ENCODE assay signal across 7 mouse cellular contexts in the genomic region with DNA sequence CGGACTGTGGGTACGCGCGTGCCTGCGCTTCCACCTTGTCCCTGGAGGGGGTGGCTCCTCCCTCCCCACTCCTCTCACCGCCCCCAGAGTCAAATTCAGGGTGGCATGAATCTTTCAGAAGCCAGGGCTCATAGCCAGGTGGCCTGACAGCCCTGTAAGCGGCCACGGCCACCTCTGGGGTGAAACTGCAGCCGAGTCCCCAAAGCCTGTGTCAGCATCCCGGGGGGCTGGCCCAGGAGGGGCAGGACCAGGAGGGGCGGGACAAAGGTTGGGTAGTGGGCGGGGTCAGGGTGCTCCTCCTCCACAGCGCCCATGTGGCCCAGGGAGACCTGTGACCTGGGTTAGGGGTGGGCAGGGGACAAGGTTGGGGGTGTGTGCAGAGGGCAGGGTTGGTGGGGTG. TPM values are rescaled to one million over a fixed set of nuclear protein-coding genes. Genes with fewer than 3 reads are reported as not detected.
DNase-seq lines count a peak whose midpoint lies in the region; ATAC-seq lines count a peak whose summit lies in the region.

No protein-coding gene starts in this region.

- H3K36me3 ChIP-seq in embryonic facial prominence, embryonic 15.5 days = no peaks in the 10 kb centered on the region
- H3K36me3 ChIP-seq in limb, embryonic 12.5 days = no peaks in the 10 kb centered on the region
- no peaks in the 10 kb centered on the region for H3K36me3 ChIP-seq in neural tube, embryonic 12.5 days

- no peak for ATAC-seq in embryonic facial prominence, embryonic 15.5 days (ENCODE audit: insufficient number of reproducible peaks, low FRiP score, low TSS enrichment, low read depth)
- ATAC-seq in limb, embryonic 12.5 days (ENCODE audit: insufficient number of reproducible peaks, insufficient read depth, low FRiP score, low TSS enrichment, low read depth) = no peak
- ATAC-seq in neural tube, embryonic 12.5 days (ENCODE audit: low FRiP score, low read depth) = no peak

- H3K4me3 ChIP-seq in embryonic facial prominence, embryonic 15.5 days (replicated peaks) = peak overlapping the region; percentile 38
- peak overlapping the region; percentile 33 for H3K4me3 ChIP-seq in limb, embryonic 12.5 days (replicated peaks)
- H3K4me3 ChIP-seq in neural tube, embryonic 12.5 days = peak overlapping the region; percentile 15

- H3K4me1 ChIP-seq in embryonic facial prominence, embryonic 15.5 days = peaks cover 67% of the 10 kb centered on the region
- peaks cover 40% of the 10 kb centered on the region for H3K4me1 ChIP-seq in limb, embryonic 12.5 days (replicated peaks)
- peaks cover 40% of the 10 kb centered on the region for H3K4me1 ChIP-seq in neural tube, embryonic 12.5 days

- no peaks in the 10 kb centered on the region for H3K9me3 ChIP-seq in embryonic facial prominence, embryonic 15.5 days (replicated peaks)
- H3K9me3 ChIP-seq in limb, embryonic 12.5 days = no peaks in the 10 kb centered on the region
- H3K9me3 ChIP-seq in neural tube, embryonic 12.5 days = no peaks in the 10 kb centered on the region

- DNase-seq in thymus, postnatal 0 days (ENCODE audit: low spot score) = peak; percentile 62
- DNase-seq in thymus, postnatal 25 days = no peak
- no peak for DNase-seq in frontal cortex, postnatal 36 days (ENCODE audit: low spot score in 2 of 2)
- no peak for DNase-seq in urinary bladder, postnatal 4 days (ENCODE audit: low spot score in 2 of 2)

- H3K4me2 ChIP-seq in embryonic facial prominence, embryonic 15.5 days (replicated peaks) = peak overlapping the region; percentile 68
- peak overlapping the region; percentile 68 for H3K4me2 ChIP-seq in limb, embryonic 12.5 days
- H3K4me2 ChIP-seq in neural tube, embryonic 12.5 days (replicated peaks) = peak overlapping the region; percentile 49

- no peaks in the 10 kb centered on the region for H3K27me3 ChIP-seq in embryonic facial prominence, embryonic 15.5 days
- peaks cover 17% of the 10 kb centered on the region for H3K27me3 ChIP-seq in limb, embryonic 12.5 days
- H3K27me3 ChIP-seq in neural tube, embryonic 12.5 days (replicated peaks) = no peaks in the 10 kb centered on the region

- WGBS in embryonic facial prominence, embryonic 15.5 days = 2% methylated on average over 12 of the region's 13 CpGs
- 2% methylated on average over 13 of the region's 13 CpGs for WGBS in limb, embryonic 12.5 days
- 5% methylated on average over 13 of the region's 13 CpGs for WGBS in neural tube, embryonic 12.5 days

- H3K9ac ChIP-seq in embryonic facial prominence, embryonic 15.5 days = no peak overlapping the region
- H3K9ac ChIP-seq in limb, embryonic 12.5 days (replicated peaks) = peak overlapping the region; percentile 27
- H3K9ac ChIP-seq in neural tube, embryonic 12.5 days = no peak overlapping the region

- H3K27ac ChIP-seq in embryonic facial prominence, embryonic 15.5 days (replicated peaks) = no peak overlapping the region
- no peak overlapping the region for H3K27ac ChIP-seq in limb, embryonic 12.5 days
- no peak overlapping the region for H3K27ac ChIP-seq in neural tube, embryonic 12.5 days

RNA-seq across cellular contexts. Expression of gene 2900026A02Rik, which starts 57.9 kb away (rescaled TPM):
- 3.8 and 3.9 TPM in 2 replicates for polyA plus RNA-seq in thymus, postnatal 0 days (2015; fragmentation: Nextera tagmentation; extraction: Ambion mirVana)
- polyA plus RNA-seq in embryonic facial prominence, embryonic 15.5 days (2015; fragmentation: Nextera tagmentation; extraction: Ambion mirVana) = 14.2 and 16.4 TPM in 2 replicates
- polyA plus RNA-seq in limb, embryonic 12.5 days (2016; fragmentation: Nextera tagmentation; extraction: Ambion mirVana) = 3.2 and 4.9 TPM in 2 replicates
- 2.6 and 3.0 TPM in 2 replicates for polyA plus RNA-seq in neural tube, embryonic 12.5 days (2016; fragmentation: Nextera tagmentation; extraction: Ambion mirVana)
